Mouse (Mus musculus) adrenal gland, postnatal 4 days (tissue): ENCODE measurements around the gene 4931428L18Rik. TPM values are rescaled to one million over a fixed set of nuclear protein-coding genes. Genes with fewer than 3 reads are reported as not detected.
"Not testable (repeated sequence)": the region's sequence is repeated elsewhere in the genome, so short reads cannot be mapped to it uniquely, and the experiment has no call there.

Experiments
- DNase-seq, 2 experiments: peaks; one replicate each; pipeline ENCODE4 v3.0.0; 2021 to 2022; ENCODE audit warnings: low spot score in 2 of 2, mixed read lengths in 2 of 2
- total RNA-seq, 2 experiments: library from RNA; stranded (reverse); gene quantifications; 2 replicates each; pipeline ENCODE4 v1.2.3; 2021

The 4931428L18Rik gene
- total RNA-seq, 2 experiments from 2014 or later, result not detected

GRCm38 (mm10) chr1:31059806-31060205 lies 162.7 kb downstream of the 4931428L18Rik start:
- no peak for DNase-seq

- no peak for DNase-seq
Observed at GRCm38 (mm10) chr1:31058861-31059351, 163.6 kb downstream of the 4931428L18Rik start.

- no peak for DNase-seq
Observed at GRCm38 (mm10) chr1:31058196-31058595, 164.3 kb downstream of the 4931428L18Rik start.

- peak in 1 of 2 experiments; percentile 4 for DNase-seq
Observed at GRCm38 (mm10) chr1:31051370-31051921, 171.0 kb downstream of the 4931428L18Rik start.

- DNase-seq, result peak in 1 of 2 experiments; percentile 15
Observed at GRCm38 (mm10) chr1:31049954-31050652, 172.4 kb downstream of the 4931428L18Rik start.

- no peak for DNase-seq
Observed at GRCm38 (mm10) chr1:31043208-31043607, 179.3 kb downstream of the 4931428L18Rik start.

- DNase-seq, result no peak
Observed at GRCm38 (mm10) chr1:31042793-31043192, 179.7 kb downstream of the 4931428L18Rik start.

- DNase-seq, result no peak
Observed at GRCm38 (mm10) chr1:31033851-31034534, 188.5 kb downstream of the 4931428L18Rik start.

GRCm38 (mm10) chr1:31032351-31032750 lies 190.1 kb downstream of the 4931428L18Rik start:
- no peak for DNase-seq

- DNase-seq, result no peak
Observed at GRCm38 (mm10) chr1:31023173-31023572, 199.3 kb downstream of the 4931428L18Rik start.

GRCm38 (mm10) chr1:31019283-31019682 lies 203.2 kb downstream of the 4931428L18Rik start:
- peak in 1 of 2 experiments; percentile 40 for DNase-seq

- no peak for DNase-seq
Observed at GRCm38 (mm10) chr1:31017377-31017776, 205.1 kb downstream of the 4931428L18Rik start.

- DNase-seq, result no peak
Observed at GRCm38 (mm10) chr1:31016068-31016467, 206.4 kb downstream of the 4931428L18Rik start.

- DNase-seq, result no peak
Observed at GRCm38 (mm10) chr1:31015261-31015660, 207.2 kb downstream of the 4931428L18Rik start.

GRCm38 (mm10) chr1:30977868-30978267 lies 244.6 kb downstream of the 4931428L18Rik start, which contains the start of gene AC153137.1:
Gene AC153137.1 (minus strand): TSS chr1:30977968.
- not testable (repeated sequence) for DNase-seq

- DNase-seq, result not testable (repeated sequence)
Observed at GRCm38 (mm10) chr1:30977239-30977638, 245.2 kb downstream of the 4931428L18Rik start.

- DNase-seq, result no peak
Observed at GRCm38 (mm10) chr1:30951795-30952194, 270.7 kb downstream of the 4931428L18Rik start.

- DNase-seq, result no peak
Observed at GRCm38 (mm10) chr1:30950456-30950835, 272.0 kb downstream of the 4931428L18Rik start.

GRCm38 (mm10) chr1:30949710-30950455 lies 272.6 kb downstream of the 4931428L18Rik start:
- peak; percentile 92 to 93 for DNase-seq

- peak; percentile 37 for DNase-seq
Observed at GRCm38 (mm10) chr1:30948950-30949639, 273.4 kb downstream of the 4931428L18Rik start.
